Mouse (Mus musculus) erythroblast, embryonic 14.5 days (primary cell): ENCODE measurements at regions not wholly inside any gene's neighbourhood (a gene's known extent, or its start where the extent isn't known, plus 50 kb on each side); places are given as distances from the start of the nearest gene placed in this dataset.

Source experiments
- GATA1 ChIP-seq: IDR thresholded peaks from 2 replicates; pipeline ENCODE4 v1.6.1; 2012; ENCODE audit warnings: low read length, inconsistent platforms, mixed read lengths
- TAL1 ChIP-seq: IDR thresholded peaks from 3 replicates; pipeline ENCODE4 v1.6.1; 2012; ENCODE audit warnings: low read length, inconsistent platforms, mixed read lengths

DNA sequence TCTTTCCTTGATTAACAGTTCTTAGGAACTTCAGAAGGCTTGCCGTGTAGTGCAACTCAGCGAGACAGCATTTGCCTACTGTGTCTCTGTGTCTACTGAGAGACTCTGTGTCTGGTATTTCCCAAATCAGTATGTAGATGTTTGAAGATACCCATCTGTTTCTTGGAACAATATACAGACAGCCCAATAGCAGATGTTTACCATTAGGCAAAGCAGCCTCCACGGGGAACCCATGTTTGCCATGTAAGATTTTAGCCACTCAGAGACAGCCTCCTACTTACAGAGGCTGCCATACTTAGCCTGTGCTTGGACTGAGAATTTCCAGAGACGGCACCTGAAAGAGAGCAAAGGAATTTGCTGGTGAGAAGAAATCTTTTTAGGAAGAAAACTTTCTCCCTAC is 100.9 kb upstream of the Hes1 start:
- TF ChIP-seq GATA1: no peak
- no peak for TF ChIP-seq TAL1
